Mouse (Mus musculus): Measurements from ENCODE around the gene Dock3. TPM values are rescaled to one million over a fixed set of nuclear protein-coding genes. Genes with fewer than 3 reads are reported as not detected.

The Dock3 gene
- polyA plus RNA-seq, 1 experiment from 2014 or later = 0.57 TPM

GRCm38 (mm10) chr9:106914878-106915277 lies 316.8 kb downstream of the Dock3 start:
- no peaks in the 10 kb centered on the region for H3K4me1 ChIP-seq
- no peaks in the 10 kb centered on the region; the same call in 1 of the 2 replicates for H3K27me3 ChIP-seq (ENCODE audit: insufficient read depth, poor library complexity, severe bottlenecking)
- no peak overlapping the region for H3K27ac ChIP-seq
- H3K4me3 ChIP-seq = no peak overlapping the region
- WGBS = 72% methylated on average over 6 of the region's 6 CpGs
- H3K9me3 ChIP-seq = no peaks in the 10 kb centered on the region
- no peaks in the 10 kb centered on the region for H3K36me3 ChIP-seq
- peak; percentile 67 for DNase-seq (ENCODE audit: low spot score)

- Histone ChIP-seq H3K36me3 (no peaks in the 10 kb centered on the region), H3K27ac (no peak overlapping the region), H3K27me3 (ENCODE audit: insufficient read depth, poor library complexity, severe bottlenecking) (no peaks in the 10 kb centered on the region; the same call in 1 of the 2 replicates), H3K4me3 (no peak overlapping the region), H3K4me1 (no peaks in the 10 kb centered on the region), H3K9me3 (no peaks in the 10 kb centered on the region)
- no peak for DNase-seq (ENCODE audit: low spot score)
- WGBS = 12% methylated on average over 1 of the region's 1 CpGs
Observed at GRCm38 (mm10) chr9:106913759-106914158, 317.9 kb downstream of the Dock3 start.

- no peak overlapping the region for H3K4me3 ChIP-seq
- H3K9me3 ChIP-seq = no peaks in the 10 kb centered on the region
- DNase-seq (ENCODE audit: low spot score) = no peak
- no peaks in the 10 kb centered on the region for H3K36me3 ChIP-seq
- no peak overlapping the region for H3K27ac ChIP-seq
- no peaks in the 10 kb centered on the region; the same call in 1 of the 2 replicates for H3K27me3 ChIP-seq (ENCODE audit: insufficient read depth, poor library complexity, severe bottlenecking)
- no peaks in the 10 kb centered on the region for H3K4me1 ChIP-seq
- 43% methylated on average over 1 of the region's 1 CpGs for WGBS
Observed at GRCm38 (mm10) chr9:106911624-106912023, 320.1 kb downstream of the Dock3 start.

GRCm38 (mm10) chr9:106908715-106909114 lies 323.0 kb downstream of the Dock3 start:
- no peak for DNase-seq (ENCODE audit: low spot score)
- no peaks in the 10 kb centered on the region; the same call in 1 of the 2 replicates for H3K27me3 ChIP-seq (ENCODE audit: insufficient read depth, poor library complexity, severe bottlenecking)
- no peaks in the 10 kb centered on the region for H3K9me3 ChIP-seq
- H3K4me3 ChIP-seq = no peak overlapping the region
- H3K27ac ChIP-seq = no peak overlapping the region
- no peaks in the 10 kb centered on the region for H3K36me3 ChIP-seq
- 50% methylated on average over 5 of the region's 5 CpGs for WGBS
- no peaks in the 10 kb centered on the region for H3K4me1 ChIP-seq

GRCm38 (mm10) chr9:106908174-106908573 lies 323.5 kb downstream of the Dock3 start:
- Histone ChIP-seq H3K4me1 (no peaks in the 10 kb centered on the region), H3K9me3 (no peaks in the 10 kb centered on the region), H3K27ac (no peak overlapping the region), H3K27me3 (ENCODE audit: insufficient read depth, poor library complexity, severe bottlenecking) (no peaks in the 10 kb centered on the region; the same call in 1 of the 2 replicates), H3K4me3 (no peak overlapping the region), H3K36me3 (no peaks in the 10 kb centered on the region)
- peak; percentile 61 for DNase-seq (ENCODE audit: low spot score)
- 72% methylated on average over 3 of the region's 3 CpGs for WGBS

- WGBS = 85% methylated on average over 8 of the region's 8 CpGs
- H3K36me3 ChIP-seq = no peaks in the 10 kb centered on the region
- H3K4me3 ChIP-seq = no peak overlapping the region
- no peaks in the 10 kb centered on the region for H3K9me3 ChIP-seq
- H3K27ac ChIP-seq = no peak overlapping the region
- H3K27me3 ChIP-seq (ENCODE audit: insufficient read depth, poor library complexity, severe bottlenecking) = no peaks in the 10 kb centered on the region
- H3K4me1 ChIP-seq = no peaks in the 10 kb centered on the region
- peak; percentile 59 for DNase-seq (ENCODE audit: low spot score)
Observed at GRCm38 (mm10) chr9:106906597-106906996, 325.1 kb downstream of the Dock3 start.

GRCm38 (mm10) chr9:106903791-106904134 lies 327.9 kb downstream of the Dock3 start:
- 3% methylated on average over 1 of the region's 1 CpGs for WGBS
- peak; percentile 75 for DNase-seq (ENCODE audit: low spot score)
- Histone ChIP-seq H3K9me3 (no peaks in the 10 kb centered on the region), H3K36me3 (no peaks in the 10 kb centered on the region), H3K4me3 (no peak overlapping the region), H3K4me1 (no peaks in the 10 kb centered on the region), H3K27me3 (ENCODE audit: insufficient read depth, poor library complexity, severe bottlenecking) (no peaks in the 10 kb centered on the region), H3K27ac (no peak overlapping the region)

- Histone ChIP-seq H3K27ac (no peak overlapping the region), H3K36me3 (no peaks in the 10 kb centered on the region), H3K4me3 (no peak overlapping the region), H3K4me1 (no peaks in the 10 kb centered on the region), H3K9me3 (no peaks in the 10 kb centered on the region), H3K27me3 (ENCODE audit: insufficient read depth, poor library complexity, severe bottlenecking) (no peaks in the 10 kb centered on the region)
- 71% methylated on average over 4 of the region's 4 CpGs for WGBS
- DNase-seq (ENCODE audit: low spot score) = no peak
Observed at GRCm38 (mm10) chr9:106903099-106903790, 328.5 kb downstream of the Dock3 start.

- no peak for DNase-seq (ENCODE audit: low spot score)
- no peaks in the 10 kb centered on the region for H3K9me3 ChIP-seq
- H3K4me1 ChIP-seq = no peaks in the 10 kb centered on the region
- H3K4me3 ChIP-seq = no peak overlapping the region
- no peaks in the 10 kb centered on the region for H3K36me3 ChIP-seq
- no peak overlapping the region for H3K27ac ChIP-seq
- H3K27me3 ChIP-seq (ENCODE audit: insufficient read depth, poor library complexity, severe bottlenecking) = 0 out of 2 replicates have a peak, but pooled peaks cover 8% of the 10 kb centered on the region
- 81% methylated on average over 7 of the region's 7 CpGs for WGBS
Observed at GRCm38 (mm10) chr9:106901596-106901995, 330.1 kb downstream of the Dock3 start.

GRCm38 (mm10) chr9:106898901-106899300 lies 332.8 kb downstream of the Dock3 start:
- Histone ChIP-seq H3K27me3 (ENCODE audit: insufficient read depth, poor library complexity, severe bottlenecking) (peaks cover 15% of the 10 kb centered on the region; the same call in 1 of the 2 replicates), H3K4me1 (no peaks in the 10 kb centered on the region), H3K4me3 (no peak overlapping the region), H3K27ac (no peak overlapping the region), H3K36me3 (no peaks in the 10 kb centered on the region), H3K9me3 (no peaks in the 10 kb centered on the region)
- WGBS = 77% methylated on average over 1 of the region's 1 CpGs
- no peak for DNase-seq (ENCODE audit: low spot score)

- H3K27ac ChIP-seq = 0 out of 2 replicates have a peak overlapping the region, but pooled peaks have one; percentile 96
- peak overlapping the region; percentile 97 for H3K4me3 ChIP-seq
- H3K4me1 ChIP-seq = peaks cover 30% of the 10 kb centered on the region
- DNase-seq (ENCODE audit: low spot score) = peak; percentile 65
- 61% methylated on average over 3 of the region's 3 CpGs for WGBS
- H3K9me3 ChIP-seq = no peaks in the 10 kb centered on the region
- peaks cover 22% of the 10 kb centered on the region for H3K36me3 ChIP-seq
- H3K27me3 ChIP-seq (ENCODE audit: insufficient read depth, poor library complexity, severe bottlenecking) = peaks cover 15% of the 10 kb centered on the region; the same call in 1 of the 2 replicates
Observed at GRCm38 (mm10) chr9:106893327-106893726, 338.4 kb downstream of the Dock3 start.

- H3K4me1 ChIP-seq = peaks cover 36% of the 10 kb centered on the region
- H3K27ac ChIP-seq = peak overlapping the region; percentile 96
- WGBS = under 1% methylated on average over 9 of the region's 9 CpGs
- H3K9me3 ChIP-seq = no peaks in the 10 kb centered on the region
- peaks cover 14% of the 10 kb centered on the region; the same call in 1 of the 2 replicates for H3K27me3 ChIP-seq (ENCODE audit: insufficient read depth, poor library complexity, severe bottlenecking)
- peak overlapping the region; percentile 97 for H3K4me3 ChIP-seq
- peaks cover 30% of the 10 kb centered on the region for H3K36me3 ChIP-seq
- no peak for DNase-seq (ENCODE audit: low spot score)
Observed at GRCm38 (mm10) chr9:106892552-106892875, 339.2 kb downstream of the Dock3 start.

GRCm38 (mm10) chr9:106891829-106892551 lies 339.7 kb downstream of the Dock3 start, which contains the start of gene Manf:
Gene Manf (minus strand): TSS chr9:106891979.
- DNase-seq (ENCODE audit: low spot score) = peak; percentile 100
- under 1% methylated on average over 59 of the region's 59 CpGs for WGBS

More at GRCm38 (mm10) chr9:106891829-106892551, 339.7 kb downstream of the Dock3 start, which contains the start of gene Manf:
- peaks cover 31% of the 10 kb centered on the region for H3K36me3 ChIP-seq
- peak within 1 kb of the TSS; percentile 97 for H3K4me3 ChIP-seq
- H3K9me3 ChIP-seq = no peaks in the 10 kb centered on the region
- H3K4me1 ChIP-seq = peaks cover 39% of the 10 kb centered on the region
- peaks cover 9% of the 10 kb centered on the region; the same call in 1 of the 2 replicates for H3K27me3 ChIP-seq (ENCODE audit: insufficient read depth, poor library complexity, severe bottlenecking)
- H3K27ac ChIP-seq = peak within 1 kb of the TSS; percentile 96
